Mouse (Mus musculus): ENCODE measurements around the gene Notch2.
A peak's percentile ranks its signal among the peaks of the same experiment; 100 is the strongest.

Notch2 gene

DNA sequence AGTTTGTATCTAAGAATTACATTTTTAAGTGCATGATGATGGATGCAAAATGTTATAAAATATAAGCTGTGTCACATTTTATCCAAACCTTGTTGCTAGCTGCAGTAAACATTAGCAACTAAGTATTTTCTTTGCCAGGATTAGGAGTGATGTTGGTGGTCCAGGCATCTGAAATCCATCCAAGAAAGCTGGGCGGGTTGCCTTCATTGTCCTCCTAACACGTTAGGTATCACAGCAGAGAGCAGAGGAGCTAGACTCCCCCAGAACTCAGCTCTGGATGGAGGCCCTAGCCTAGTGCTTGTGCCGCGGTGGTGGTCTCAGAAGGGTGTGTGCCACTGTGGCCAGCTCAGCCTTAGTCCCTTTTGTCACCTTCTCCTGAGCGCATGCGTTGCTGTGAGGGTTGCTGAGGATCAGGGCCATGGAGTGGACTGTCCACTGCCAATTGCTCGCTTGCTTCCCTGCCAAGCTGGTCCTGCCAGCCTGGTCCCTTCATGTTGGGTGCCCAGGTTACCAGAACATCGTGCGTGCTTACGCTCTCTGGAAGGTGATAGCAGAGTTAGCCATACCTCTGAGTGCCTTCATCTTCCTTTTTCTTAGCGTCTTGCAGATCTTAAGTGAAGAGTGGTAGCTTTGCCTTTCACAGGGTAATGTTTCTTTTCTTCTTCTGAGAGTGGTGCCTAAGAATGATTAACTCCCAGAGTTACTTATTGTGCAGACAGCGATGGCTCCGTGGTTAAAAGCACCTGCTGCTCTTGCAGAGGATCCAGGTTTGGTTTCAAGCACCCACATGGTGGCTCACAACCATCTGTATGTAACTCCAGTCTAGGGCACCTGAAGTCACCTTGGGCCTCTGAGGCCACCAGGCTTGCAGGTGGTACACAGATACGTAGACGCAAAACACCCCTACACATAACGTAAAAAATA lies 39.4 kb downstream of the Notch2 start:
- DNase-seq (ENCODE audit: low spot score), result peak; percentile 65

DNA sequence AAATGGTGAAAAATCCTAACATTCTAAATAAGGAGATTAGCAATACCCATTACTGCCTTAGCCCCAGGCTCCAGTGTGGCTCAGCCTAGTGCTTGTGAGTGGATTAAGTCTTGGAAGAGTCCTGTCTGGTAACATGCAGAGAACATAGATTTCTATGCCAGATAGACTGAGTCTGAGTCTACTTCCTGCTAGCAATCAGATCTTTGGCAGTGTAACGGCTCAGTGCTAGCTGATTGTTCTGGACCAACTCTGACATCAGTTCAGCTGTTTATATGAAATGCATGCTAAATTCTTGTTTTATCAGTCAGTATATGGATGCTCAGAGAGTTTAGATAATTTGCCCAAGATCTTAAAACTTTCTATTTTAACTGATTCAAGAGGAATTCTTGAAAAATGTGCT lies 40.5 kb downstream of the Notch2 start:
- no peak for DNase-seq (ENCODE audit: low spot score)

GRCm38 (mm10) chr3:98054334-98055007 lies 41.1 kb downstream of the Notch2 start:
- DNase-seq (ENCODE audit: low spot score), result no peak

DNA sequence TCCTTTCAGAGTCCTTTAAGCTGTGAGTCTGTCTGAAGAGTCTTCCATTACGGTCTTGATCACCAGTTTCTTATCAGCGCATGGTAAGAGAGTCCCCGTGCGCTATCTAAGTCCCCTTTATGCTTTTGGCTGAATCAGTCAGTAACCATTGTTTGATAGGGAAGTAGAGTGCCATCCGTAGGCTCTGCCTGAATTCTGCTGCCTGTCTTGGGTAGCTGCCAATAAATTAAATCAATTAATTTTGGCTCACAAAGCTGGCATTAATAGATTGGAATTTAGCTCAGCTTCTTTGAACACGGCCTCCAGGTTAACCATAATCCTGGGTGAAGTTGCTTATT lies 41.6 kb downstream of the Notch2 start:
- DNase-seq (ENCODE audit: low spot score), result no peak

DNA sequence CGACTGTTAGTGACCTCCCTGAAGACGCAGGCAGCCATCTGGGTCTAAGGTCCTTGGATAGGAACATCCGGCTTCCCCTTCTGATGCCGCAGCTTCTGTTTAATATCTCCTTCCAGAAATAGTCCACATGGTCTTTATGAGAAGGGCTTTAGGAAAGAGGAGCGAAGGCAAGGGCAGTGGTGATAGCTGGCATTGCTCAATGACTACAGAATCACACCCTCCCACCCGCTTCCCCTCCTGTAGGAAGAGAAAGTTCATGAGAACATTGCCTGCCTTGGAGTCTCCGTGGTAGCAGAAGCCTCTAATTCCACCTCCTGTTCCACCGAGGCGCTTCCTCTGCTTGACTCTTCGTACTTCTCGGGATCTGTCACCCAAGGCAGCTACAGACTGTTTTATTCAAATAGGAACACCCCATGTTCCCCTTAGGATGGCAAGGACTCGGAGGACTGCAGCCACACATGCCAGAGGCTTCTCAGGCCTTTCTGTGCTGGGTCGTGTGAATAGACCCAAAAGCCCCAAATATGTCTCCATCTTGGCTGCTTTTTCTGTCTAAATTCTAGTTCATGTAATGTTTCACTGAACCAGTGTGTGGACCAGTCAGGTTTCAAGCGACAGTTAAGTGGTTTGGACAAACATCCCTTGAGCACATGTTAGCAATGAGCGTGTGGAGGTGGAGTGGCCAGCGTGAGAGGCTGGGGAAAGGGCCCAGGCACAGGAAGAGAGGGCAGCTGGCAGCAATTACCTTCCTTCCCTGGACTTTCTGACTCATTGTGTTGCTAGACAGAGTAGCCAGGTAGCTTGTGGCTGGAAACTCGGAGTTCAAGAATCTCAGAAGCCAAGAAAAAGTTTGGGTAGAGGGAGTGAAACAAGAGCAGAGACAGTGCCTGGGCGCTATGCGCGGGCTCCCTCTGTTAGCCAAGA lies 42.7 kb downstream of the Notch2 start:
- DNase-seq (ENCODE audit: low spot score), result no peak

GRCm38 (mm10) chr3:98056956-98057365 lies 43.6 kb downstream of the Notch2 start:
- DNase-seq (ENCODE audit: low spot score), result no peak

DNA sequence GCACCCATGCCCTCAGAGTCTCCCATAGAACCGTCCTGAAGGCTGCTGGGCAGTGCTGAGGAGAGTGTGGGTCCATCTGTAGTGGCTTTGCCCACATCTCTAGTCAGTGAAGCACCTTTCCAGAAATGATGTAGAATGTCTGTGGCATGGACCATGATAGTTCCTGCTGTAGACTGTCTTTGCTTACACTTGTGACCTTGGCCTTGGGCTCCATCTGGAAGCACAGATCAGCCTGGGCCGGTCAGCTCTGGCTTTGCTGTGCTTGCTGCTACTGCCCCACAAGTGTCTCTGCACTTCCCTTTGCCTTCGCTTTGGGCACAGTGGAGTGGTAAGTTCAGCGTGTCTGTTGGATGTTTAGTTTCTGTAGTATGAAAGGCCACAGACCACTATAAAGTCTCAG lies 45.7 kb downstream of the Notch2 start:
- no peak for DNase-seq (ENCODE audit: low spot score)

DNA sequence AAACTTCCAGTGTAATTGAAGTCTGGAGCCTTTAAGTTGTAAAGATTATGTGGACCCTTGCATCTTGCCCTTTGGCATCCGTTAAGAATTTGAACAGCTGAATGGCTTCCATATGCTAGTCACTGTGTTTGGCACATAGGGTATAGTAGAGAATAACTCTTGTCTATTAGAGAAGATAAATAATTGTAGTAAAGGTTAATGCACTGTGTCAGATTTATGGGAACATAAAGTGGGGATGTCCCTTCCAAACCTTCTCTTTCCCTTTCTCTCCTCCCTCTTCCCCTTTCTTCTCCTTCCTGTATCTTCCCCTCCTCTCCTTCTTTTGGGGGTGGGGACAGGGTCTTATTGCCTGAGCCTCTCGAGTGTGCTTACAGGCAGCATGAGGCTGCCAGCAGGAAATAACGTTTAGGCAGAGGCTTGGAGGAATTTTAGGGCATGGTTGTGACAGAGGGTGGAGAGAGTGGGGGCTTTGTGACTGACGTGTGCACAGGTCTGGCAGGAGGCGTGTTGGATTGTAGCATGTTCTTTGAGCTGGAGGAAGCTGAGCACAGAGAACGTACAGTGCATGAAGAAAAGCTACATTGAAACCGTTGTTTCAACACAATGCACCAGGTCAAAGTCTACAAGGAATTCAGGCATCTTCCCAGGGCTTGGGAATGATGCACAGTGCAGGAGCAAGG lies 47.8 kb downstream of the Notch2 start:
- DNase-seq (ENCODE audit: low spot score), result no peak

DNA sequence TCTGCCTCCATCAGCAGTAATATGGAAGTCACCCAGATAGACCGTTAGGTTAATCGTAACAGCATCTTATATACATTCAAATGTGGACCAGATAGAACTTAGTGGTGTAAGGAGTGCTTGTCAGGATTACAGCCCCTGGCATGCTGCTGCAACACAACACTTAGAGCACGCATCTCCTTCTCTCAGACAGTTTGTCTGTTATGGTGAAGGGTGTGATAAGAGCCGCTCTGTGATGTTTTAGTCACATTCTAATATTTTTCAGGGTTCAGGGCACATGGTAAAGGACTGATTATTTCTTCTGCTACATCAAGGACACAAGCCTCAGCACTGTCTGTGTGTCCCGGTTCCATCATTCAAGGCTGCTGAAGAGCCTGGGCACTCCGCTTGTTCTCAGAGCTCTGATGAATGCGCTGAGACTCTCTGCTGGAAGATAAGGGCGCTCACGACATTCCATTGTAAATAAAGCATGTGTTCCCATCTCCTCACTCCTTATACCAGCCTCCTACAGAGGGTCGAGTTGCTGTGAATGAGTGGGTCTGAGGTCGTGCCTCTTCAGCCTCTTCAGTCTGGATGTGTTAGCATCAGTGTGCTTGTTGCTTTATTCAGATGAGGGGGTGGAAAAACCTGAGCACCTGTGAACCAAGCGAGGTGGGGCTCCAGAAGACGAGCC lies 48.5 kb downstream of the Notch2 start:
- no peak for DNase-seq (ENCODE audit: low spot score)

DNA sequence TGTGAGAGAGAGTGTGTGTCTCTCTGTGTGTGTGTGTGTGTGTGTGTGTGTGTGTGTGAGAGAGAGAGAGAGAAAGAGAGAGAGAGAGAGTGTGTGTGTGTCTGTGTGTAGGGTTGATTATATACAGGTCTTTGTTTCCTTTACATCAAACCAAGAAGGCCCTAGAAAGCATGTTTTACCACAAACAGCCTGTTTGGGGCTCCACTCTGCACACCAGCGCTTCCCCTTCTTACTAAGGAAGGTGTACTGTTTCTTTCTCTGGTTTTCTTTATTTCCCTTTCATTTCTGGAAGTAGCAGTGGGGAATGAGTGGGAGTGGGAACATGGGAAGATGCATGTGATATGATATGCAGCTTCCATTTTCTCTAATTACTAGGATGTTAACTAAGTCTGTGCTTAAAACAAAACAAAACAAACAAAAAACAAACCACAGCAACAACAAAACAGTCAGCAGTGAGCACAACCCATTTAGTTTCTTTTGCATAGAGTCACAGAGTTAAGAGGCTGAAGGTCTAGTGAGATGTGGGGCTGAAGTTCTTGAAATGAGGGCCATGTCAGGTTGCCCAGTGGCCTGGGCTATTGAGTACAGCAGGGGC lies 49.4 kb downstream of the Notch2 start:
- DNase-seq (ENCODE audit: low spot score), result no peak

- DNase-seq (ENCODE audit: low spot score), result peak; percentile 55
These were observed 50.0 kb downstream of the Notch2 start for GRCm38 (mm10) chr3:98063186-98063771.

GRCm38 (mm10) chr3:98063833-98064232 lies 50.5 kb downstream of the Notch2 start:
- no peak for DNase-seq (ENCODE audit: low spot score)

DNA sequence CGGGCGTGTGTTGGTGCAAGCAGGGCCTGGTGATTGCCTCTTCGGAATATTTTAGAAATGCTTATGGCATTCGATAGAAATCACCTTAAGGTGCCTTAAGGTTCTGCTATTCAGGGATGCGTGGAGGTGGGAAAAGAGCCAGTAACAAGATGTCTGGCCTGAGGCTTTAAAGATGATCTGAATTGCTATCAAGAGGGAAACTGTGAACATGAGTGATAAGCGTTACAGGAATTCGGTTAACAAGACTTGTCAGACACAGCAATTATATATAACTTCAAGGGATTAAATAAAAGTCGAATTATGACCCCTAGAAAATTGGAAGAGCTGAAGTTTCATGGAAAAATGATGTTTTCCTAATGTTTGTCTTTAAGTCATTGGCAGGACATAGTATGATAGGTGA lies 51.7 kb downstream of the Notch2 start:
- DNase-seq (ENCODE audit: low spot score), result no peak

DNA sequence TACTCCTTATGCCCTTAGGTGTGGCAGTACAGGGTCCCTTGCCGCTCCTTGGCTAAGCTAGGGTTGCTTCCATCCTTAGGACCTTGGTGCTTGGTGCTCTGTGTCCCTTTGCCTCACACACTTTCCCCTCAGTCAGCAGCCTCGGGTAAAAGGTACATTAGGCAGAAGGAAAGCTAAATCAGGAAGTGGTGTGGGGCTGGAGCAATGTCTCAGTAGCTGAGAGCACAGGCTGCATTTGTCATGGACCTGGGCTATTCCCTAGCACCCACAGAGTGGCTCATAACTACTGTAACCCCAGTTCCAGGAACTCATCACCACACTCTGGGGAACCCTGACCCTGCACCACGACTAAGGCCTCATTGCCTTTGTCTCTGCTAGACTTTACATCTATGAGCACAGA lies 53.1 kb downstream of the Notch2 start:
- no peak for DNase-seq (ENCODE audit: low spot score)

DNA sequence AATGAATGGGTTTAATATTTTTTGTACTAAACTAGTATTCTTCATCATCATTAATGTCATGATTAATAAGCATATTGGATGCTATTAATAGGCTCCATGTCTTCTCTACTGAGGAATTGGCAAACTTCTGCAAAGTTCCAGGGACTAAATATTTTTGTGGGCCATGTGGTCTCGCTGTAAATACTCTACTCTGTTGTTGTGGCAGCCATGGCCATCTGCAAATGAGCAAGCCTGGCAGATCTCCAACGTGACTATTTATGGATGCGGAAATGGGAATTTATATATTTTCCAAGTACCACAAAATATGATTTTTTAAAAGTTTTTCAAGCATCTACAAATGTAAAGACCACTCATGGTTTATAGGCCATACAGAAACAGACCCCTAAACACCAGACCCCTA lies 54.1 kb downstream of the Notch2 start:
- DNase-seq (ENCODE audit: low spot score), result no peak

GRCm38 (mm10) chr3:98067852-98068491 lies 54.6 kb downstream of the Notch2 start:
- no peak for DNase-seq (ENCODE audit: low spot score)

GRCm38 (mm10) chr3:98069161-98069560 lies 55.8 kb downstream of the Notch2 start:
- DNase-seq (ENCODE audit: low spot score), result no peak

DNA sequence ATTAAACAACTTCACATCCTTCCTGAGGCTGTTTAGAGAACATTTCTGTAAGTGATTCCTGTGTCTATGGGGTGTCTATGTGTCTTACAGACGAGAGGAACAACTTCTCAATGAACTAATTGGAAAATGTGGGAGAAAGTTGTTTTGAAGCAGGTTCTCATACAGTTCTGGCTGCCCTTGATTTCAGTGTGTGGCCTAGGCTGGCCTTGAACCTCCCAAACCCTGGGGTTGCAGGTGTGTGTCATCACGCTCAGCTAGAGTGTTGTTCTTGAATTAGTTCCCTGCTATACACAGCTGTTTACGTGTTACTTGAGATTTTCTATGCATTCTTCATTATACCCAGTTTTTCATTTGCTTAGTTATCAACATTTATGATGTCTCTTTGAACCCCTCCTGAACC lies 56.5 kb downstream of the Notch2 start:
- no peak for DNase-seq (ENCODE audit: low spot score)

DNA sequence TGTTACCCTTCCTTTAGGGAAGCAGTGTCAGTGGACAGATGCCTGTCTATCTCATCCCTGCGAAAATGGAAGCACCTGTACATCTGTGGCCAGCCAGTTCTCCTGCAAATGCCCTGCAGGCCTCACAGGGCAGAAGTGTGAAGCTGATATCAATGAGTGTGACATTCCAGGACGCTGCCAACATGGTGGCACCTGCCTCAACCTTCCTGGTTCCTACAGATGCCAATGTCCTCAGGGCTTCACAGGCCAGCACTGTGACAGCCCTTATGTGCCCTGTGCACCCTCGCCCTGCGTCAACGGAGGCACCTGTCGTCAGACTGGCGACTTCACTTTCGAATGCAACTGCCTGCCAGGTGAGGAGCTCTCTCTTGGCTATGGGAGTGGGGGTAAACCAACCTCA lies 59.2 kb downstream of the Notch2 start:
- DNase-seq (ENCODE audit: low spot score), result no peak

GRCm38 (mm10) chr3:98073545-98073944 lies 60.2 kb downstream of the Notch2 start:
- no peak for DNase-seq (ENCODE audit: low spot score)
